Mouse (Mus musculus) small intestine, adult 2 months (tissue): ENCODE data around the gene Gm20388. TPM values are rescaled to one million over a fixed set of nuclear protein-coding genes. Genes with fewer than 3 reads are reported as not detected.

Experiments
- H3K27ac ChIP-seq: fragments of 200-500 bp; 2 replicates; pipeline ENCODE4 v1.5.1; 2012; ENCODE audit warnings: low read depth, low read length, control low read depth, inconsistent platforms; ENCODE audit not compliant: insufficient read depth
- H3K27me3 ChIP-seq: fragments of 200-500 bp; 2 replicates; pipeline ENCODE4 v1.6.1; 2012; ENCODE audit warnings: mild to moderate bottlenecking, moderate library complexity, low read length, inconsistent platforms; ENCODE audit not compliant: control insufficient read depth, insufficient read depth
- H3K36me3 ChIP-seq: fragments of 200-500 bp; 2 replicates; pipeline ENCODE4 v1.6.1; 2012; ENCODE audit warnings: mild to moderate bottlenecking, low read length, control low read depth, inconsistent platforms; ENCODE audit not compliant: control insufficient read depth, insufficient read depth
- H3K4me1 ChIP-seq: fragments of 200-500 bp; 2 replicates; pipeline ENCODE4 v1.6.1; 2012; ENCODE audit warnings: low read length, inconsistent platforms, mixed read lengths; ENCODE audit not compliant: control insufficient read depth, insufficient read depth, insufficient read length
- H3K4me3 ChIP-seq: fragments of 200-500 bp; 2 replicates; pipeline ENCODE4 v1.5.1; 2012; ENCODE audit warnings: low read depth, mild to moderate bottlenecking, control low read depth, inconsistent platforms, low read length, moderate library complexity
- CTCF ChIP-seq: fragments of 200-500 bp; IDR thresholded peaks from 2 replicates; pipeline ENCODE4 v1.5.1; 2012; ENCODE audit warnings: low read depth, mild to moderate bottlenecking, control low read depth, inconsistent platforms, low read length, moderate library complexity, mixed read lengths; ENCODE audit not compliant: insufficient replicate concordance, insufficient read length; ENCODE audit errors: extremely low read depth
- POLR2A ChIP-seq: fragments of 200-500 bp; IDR thresholded peaks from 2 replicates; pipeline ENCODE4 v1.6.1; 2012; ENCODE audit warnings: low read depth, mild to moderate bottlenecking, control low read depth, inconsistent platforms, low read length, moderate library complexity
- WGBS: fragments of 180-500 bp; shearing (Covaris S2); methylation state at CpG from one replicate; pipeline ENCODE4 v1.1.7; 2018; 5-methylcytosine and 5-hydroxymethylcytosine counted together
- polyA plus RNA-seq: library from polyadenylated mRNA; depleted of rRNA; stranded (reverse); fragments of >200 nt; gene quantifications from 2 replicates; pipeline ENCODE4 v1.2.3, GENCODE M21; 2012

The Gm20388 gene
- polyA plus RNA-seq, 1 experiment: 37.3 TPM

GRCm38 (mm10) chr8:120118162-120118561 is 207.5 kb downstream of the Gm20388 start:
- Histone ChIP-seq H3K36me3 (no peaks in the 10 kb centered on the region), H3K4me3 (no peak overlapping the region), H3K27ac (no peak overlapping the region), H3K4me1 (peaks cover 12% of the 10 kb centered on the region; the same call in 1 of the 2 replicates), H3K27me3 (peaks cover 5% of the 10 kb centered on the region; the same call in 1 of the 2 replicates)
- 77% methylated on average over 9 of the region's 9 CpGs for WGBS
- TF ChIP-seq POLR2A: no peak
- no peak for TF ChIP-seq CTCF

- peaks cover 5% of the 10 kb centered on the region; the same call in 1 of the 2 replicates for H3K27me3 ChIP-seq
- no peak overlapping the region for H3K27ac ChIP-seq
- peaks cover 12% of the 10 kb centered on the region; the same call in 1 of the 2 replicates for H3K4me1 ChIP-seq
- WGBS: 90% methylated on average over 5 of the region's 5 CpGs
- H3K36me3 ChIP-seq: no peaks in the 10 kb centered on the region
- TF ChIP-seq CTCF (no peak), POLR2A (no peak)
- H3K4me3 ChIP-seq: no peak overlapping the region
Measured at GRCm38 (mm10) chr8:120118847-120119246, 208.2 kb downstream of the Gm20388 start.

DNA sequence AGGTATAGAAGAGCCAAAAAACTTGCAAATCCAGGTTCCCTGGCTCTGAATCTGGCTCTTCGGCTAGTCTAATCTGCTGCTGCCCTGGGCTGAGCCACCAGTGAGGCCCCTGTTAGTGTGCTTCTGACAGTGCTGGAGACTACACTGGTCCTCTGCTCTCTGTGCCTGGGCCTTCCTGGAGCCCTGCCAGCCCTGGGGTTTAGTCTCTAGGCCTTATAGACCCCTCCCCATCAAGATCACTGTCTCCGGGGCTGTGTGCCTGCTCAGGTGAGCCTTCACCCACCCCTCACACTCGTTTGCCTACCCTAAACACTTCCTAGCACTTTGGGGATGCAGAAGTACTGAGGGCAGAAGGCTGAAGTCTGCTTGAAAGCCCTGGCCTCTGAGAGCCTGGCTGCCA is 208.8 kb downstream of the Gm20388 start:
- Histone ChIP-seq H3K27me3 (0 out of 2 replicates have a peak, but pooled peaks cover 1% of the 10 kb centered on the region), H3K36me3 (no peaks in the 10 kb centered on the region), H3K27ac (no peak overlapping the region), H3K4me1 (peaks cover 11% of the 10 kb centered on the region; the same call in 1 of the 2 replicates), H3K4me3 (no peak overlapping the region)
- WGBS: 77% methylated on average over 3 of the region's 3 CpGs
- no peak for TF ChIP-seq CTCF
- no peak for TF ChIP-seq POLR2A

- Histone ChIP-seq H3K27me3 (no peaks in the 10 kb centered on the region), H3K4me1 (peaks cover 7% of the 10 kb centered on the region; the same call in 1 of the 2 replicates), H3K36me3 (no peaks in the 10 kb centered on the region), H3K27ac (no peak overlapping the region), H3K4me3 (no peak overlapping the region)
- WGBS: 71% methylated on average over 6 of the region's 6 CpGs
- no peak for TF ChIP-seq POLR2A
- TF ChIP-seq CTCF: no peak
Measured at GRCm38 (mm10) chr8:120119931-120120330, 209.3 kb downstream of the Gm20388 start.

DNA sequence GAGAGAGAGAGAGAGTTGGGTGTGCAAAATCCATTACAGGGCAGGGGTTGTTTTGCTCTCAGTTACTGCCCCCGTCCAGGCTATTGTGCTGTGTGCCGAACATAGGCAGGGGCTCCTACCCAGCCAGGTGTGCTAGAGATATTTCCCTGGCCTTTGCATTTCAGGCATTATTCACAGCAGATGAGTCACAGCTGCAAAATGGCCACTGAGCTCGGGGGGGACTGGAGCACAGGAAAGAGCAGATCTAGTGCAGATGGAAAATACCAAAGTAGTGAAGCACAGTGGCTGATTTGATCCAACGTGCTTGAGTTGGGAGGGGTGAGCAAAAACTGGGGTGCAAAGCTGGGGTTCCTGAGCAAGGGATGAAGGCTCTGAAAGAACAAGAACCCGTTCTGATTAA is 210.3 kb downstream of the Gm20388 start:
- H3K36me3 ChIP-seq: no peaks in the 10 kb centered on the region
- H3K27ac ChIP-seq: no peak overlapping the region
- WGBS: 60% methylated on average over 5 of the region's 5 CpGs
- peaks cover 7% of the 10 kb centered on the region; the same call in 1 of the 2 replicates for H3K4me1 ChIP-seq
- no peak overlapping the region for H3K4me3 ChIP-seq
- no peaks in the 10 kb centered on the region for H3K27me3 ChIP-seq
- TF ChIP-seq CTCF (no peak), POLR2A (no peak)

- H3K27me3 ChIP-seq: no peaks in the 10 kb centered on the region
- peaks cover 9% of the 10 kb centered on the region; the same call in 1 of the 2 replicates for H3K4me1 ChIP-seq
- no peak overlapping the region for H3K4me3 ChIP-seq
- 38% methylated on average over 6 of the region's 6 CpGs for WGBS
- no peak overlapping the region for H3K27ac ChIP-seq
- TF ChIP-seq POLR2A (no peak), CTCF (no peak)
- H3K36me3 ChIP-seq: no peaks in the 10 kb centered on the region
Measured at GRCm38 (mm10) chr8:120124261-120124660, 213.6 kb downstream of the Gm20388 start.

- WGBS: 82% methylated on average over 7 of the region's 7 CpGs
- TF ChIP-seq CTCF (no peak), POLR2A (no peak)
- no peak overlapping the region for H3K27ac ChIP-seq
- H3K4me1 ChIP-seq: peaks cover 9% of the 10 kb centered on the region; the same call in 1 of the 2 replicates
- H3K4me3 ChIP-seq: no peak overlapping the region
- H3K27me3 ChIP-seq: no peaks in the 10 kb centered on the region
- H3K36me3 ChIP-seq: no peaks in the 10 kb centered on the region
Measured at GRCm38 (mm10) chr8:120124836-120125389, 214.3 kb downstream of the Gm20388 start.
